In the genomic region with DNA sequence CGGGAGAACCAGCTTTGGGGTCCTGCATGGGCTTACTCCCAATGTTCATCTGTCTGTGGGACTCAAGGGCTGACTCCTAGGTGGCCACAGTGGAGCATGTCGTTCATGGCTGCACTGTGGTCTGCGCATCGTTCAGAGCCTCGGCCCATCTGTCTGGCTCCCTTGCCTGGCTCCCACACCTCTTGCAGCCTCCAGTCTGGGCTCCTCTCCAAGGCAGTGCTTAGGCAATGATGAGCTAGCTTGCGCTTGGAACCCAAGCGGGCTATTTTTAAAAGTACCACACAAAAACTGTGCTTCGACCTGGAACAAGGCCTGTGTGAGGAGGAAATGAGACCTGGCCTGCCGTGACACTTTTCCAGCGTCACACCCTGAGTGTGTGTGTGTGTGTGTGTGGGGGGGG, we compare ENCODE assay signal across 8 mouse cellular contexts. TPM values are rescaled to one million over a fixed set of nuclear protein-coding genes. Genes with fewer than 3 reads are reported as not detected.
DNase-seq lines count a peak whose midpoint lies in the region; ATAC-seq lines count a peak whose summit lies in the region.

No protein-coding gene starts in this region.

- no peaks in the 10 kb centered on the region for H3K9me3 ChIP-seq in forebrain, embryonic 13.5 days (replicated peaks)
- H3K9me3 ChIP-seq in forebrain, embryonic 10.5 days: no peaks in the 10 kb centered on the region

- H3K27me3 ChIP-seq in forebrain, embryonic 13.5 days: no peaks in the 10 kb centered on the region
- no peaks in the 10 kb centered on the region for H3K27me3 ChIP-seq in forebrain, embryonic 10.5 days (ENCODE audit: poor library complexity, severe bottlenecking)

- DNase-seq in forebrain, embryonic 10.5 days (ENCODE audit: extremely low spot score, low spot score): no peak
- peak; percentile 89 for DNase-seq in cerebellum, adult 11-12 months
- DNase-seq in gastrocnemius, postnatal 4 days (ENCODE audit: low spot score in 2 of 2): peak; percentile 38 to 72
- peak; percentile 68 to 89 for DNase-seq in left cerebral cortex, adult 9 months (ENCODE audit: low spot score in 2 of 2)
- peak; percentile 82 to 88 for DNase-seq in right cerebral cortex, postnatal 36 days (ENCODE audit: low spot score in 2 of 2)
- DNase-seq in kidney, postnatal 36 days: no peak

- no peak overlapping the region for H3K27ac ChIP-seq in forebrain, embryonic 13.5 days
- H3K27ac ChIP-seq in forebrain, embryonic 10.5 days: no peak overlapping the region

- no peak overlapping the region for H3K4me2 ChIP-seq in forebrain, embryonic 13.5 days

- no peaks in the 10 kb centered on the region; the same call in 1 of the 2 replicates for H3K4me1 ChIP-seq in forebrain, embryonic 13.5 days
- no peaks in the 10 kb centered on the region for H3K4me1 ChIP-seq in forebrain, embryonic 10.5 days

- 80% methylated on average over 10 of the region's 10 CpGs for WGBS in forebrain, embryonic 13.5 days
- WGBS in forebrain, embryonic 10.5 days: 91% methylated on average over 10 of the region's 10 CpGs

- no peak overlapping the region for H3K9ac ChIP-seq in forebrain, embryonic 13.5 days

- ATAC-seq in forebrain, embryonic 13.5 days: peak; percentile 71
- ATAC-seq in erythroblast, adult 5-6 weeks (replicated peaks; ENCODE audit: low FRiP score, poor library complexity, severe bottlenecking): no peak

- no peak overlapping the region for H3K4me3 ChIP-seq in forebrain, embryonic 13.5 days
- H3K4me3 ChIP-seq in forebrain, embryonic 10.5 days: no peak overlapping the region

- H3K36me3 ChIP-seq in forebrain, embryonic 13.5 days (ENCODE audit: poor library complexity, severe bottlenecking): no peaks in the 10 kb centered on the region
- no peaks in the 10 kb centered on the region for H3K36me3 ChIP-seq in forebrain, embryonic 10.5 days (replicated peaks)

RNA-seq across cellular contexts. Expression of a gene that starts 21.7 kb away (rescaled TPM):
- 10.5 and 11.4 TPM in 2 replicates for polyA plus RNA-seq in forebrain, embryonic 13.5 days (2015; fragmentation: Nextera tagmentation; extraction: Ambion mirVana)
- 0.49 and 0.58 TPM in 2 replicates for polyA plus RNA-seq in forebrain, embryonic 10.5 days (2016; fragmentation: Nextera tagmentation; extraction: Ambion mirVana)
- under 1 TPM; 0.29 to 0.31 TPM for total RNA-seq in gastrocnemius, postnatal 4 days (2021)
- not detected in 2 replicates for total RNA-seq in erythroblast, adult 5-6 weeks (2015; ENCODE audit: low replicate concordance)
- total RNA-seq in erythroblast, adult 5-6 weeks (2017; ENCODE audit: low replicate concordance): not detected in 2 replicates

RNA-seq across cellular contexts. Expression of a gene that starts 40.8 kb away (rescaled TPM):
- polyA plus RNA-seq in forebrain, embryonic 13.5 days (2015; fragmentation: Nextera tagmentation; extraction: Ambion mirVana): 189 and 201 TPM in 2 replicates
- polyA plus RNA-seq in forebrain, embryonic 10.5 days (2016; fragmentation: Nextera tagmentation; extraction: Ambion mirVana): 181 and 185 TPM in 2 replicates
- 10 to 100 TPM; 36.0 to 36.4 TPM for total RNA-seq in gastrocnemius, postnatal 4 days (2021)
- 13.2 and 15.8 TPM in 2 replicates for total RNA-seq in erythroblast, adult 5-6 weeks (2015; ENCODE audit: low replicate concordance)
- 18.9 and 26.3 TPM in 2 replicates for total RNA-seq in erythroblast, adult 5-6 weeks (2017; ENCODE audit: low replicate concordance)

Comparison
In these comparisons a context has a peak if more than half of its experiments do, and no peak if none do; other contexts are left out.
1. DNase-seq: peak in cerebellum, adult 11-12 months (single experiment), gastrocnemius, postnatal 4 days (2 of 2), left cerebral cortex, adult 9 months (2 of 2) and right cerebral cortex, postnatal 36 days (2 of 2); none in forebrain, embryonic 10.5 days (single experiment) and kidney, postnatal 36 days (0 of 2).